Mouse (Mus musculus) kidney, postnatal 25 days (tissue): Measurements from ENCODE around the gene Grip2.

Source experiments
- DNase-seq, 2 experiments: peaks; one replicate each; pipeline ENCODE4 v3.0.0; 2021; ENCODE audit warnings: mixed read lengths in 2 of 2

Grip2 gene

GRCm38 (mm10) chr6:91728939-91729619 is 98.0 kb downstream of the Grip2 start:
- no peak for DNase-seq

DNA sequence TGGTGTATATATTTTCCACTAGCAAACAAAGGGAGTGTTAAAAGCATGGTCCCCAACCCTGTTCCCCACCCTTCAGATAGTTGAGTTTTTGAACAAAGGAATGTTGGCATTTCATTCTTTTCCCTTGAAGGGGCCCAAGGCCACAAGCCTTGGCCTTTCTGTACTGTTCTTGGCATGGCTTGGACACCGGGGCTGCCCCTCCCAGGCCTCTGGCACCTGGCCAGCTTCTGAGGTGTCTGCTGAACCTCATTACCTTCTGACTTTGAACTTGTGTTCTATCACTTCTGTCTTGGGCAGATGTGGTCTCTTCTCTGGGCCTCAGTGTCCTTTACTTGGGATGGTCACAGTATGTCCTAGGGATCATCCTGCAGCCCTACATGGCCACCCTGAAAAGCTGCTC is 99.7 kb downstream of the Grip2 start:
- peak; percentile 80 to 89 for DNase-seq

DNA sequence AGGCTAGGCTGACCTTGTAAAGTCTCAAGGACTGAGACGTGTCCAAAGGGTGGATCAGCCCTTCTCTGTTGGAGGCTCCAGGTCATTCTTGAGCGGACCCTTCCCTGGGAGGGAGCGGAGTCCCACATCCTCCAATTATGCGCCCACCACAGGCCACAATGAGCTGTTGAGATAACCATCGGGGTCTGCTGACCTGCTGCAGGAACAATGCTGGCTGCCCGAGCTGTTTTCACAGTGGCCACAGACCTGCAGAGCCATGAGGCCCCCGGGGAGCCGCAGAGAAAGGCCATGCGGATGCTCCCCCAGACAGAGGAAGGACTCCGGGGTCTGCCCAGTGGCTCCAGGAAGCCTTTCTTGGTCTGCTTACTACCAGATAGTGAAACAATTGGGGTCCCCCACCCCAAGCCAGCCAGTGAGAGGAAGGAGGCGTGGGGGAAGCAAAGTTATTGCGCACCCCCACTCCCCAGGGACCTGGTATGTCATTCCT is 105.8 kb downstream of the Grip2 start:
- peak; percentile 67 to 84 for DNase-seq

- DNase-seq, result no peak
Observed at GRCm38 (mm10) chr6:91720588-91721214, 106.3 kb downstream of the Grip2 start.

- peak in 1 of 2 experiments; percentile 46 for DNase-seq
Observed at GRCm38 (mm10) chr6:91719865-91720533, 107.1 kb downstream of the Grip2 start.

- peak; percentile 71 to 83 for DNase-seq
Observed at GRCm38 (mm10) chr6:91719042-91719747, 107.9 kb downstream of the Grip2 start.

GRCm38 (mm10) chr6:91718603-91719002 is 108.4 kb downstream of the Grip2 start:
- DNase-seq, result no peak

DNA sequence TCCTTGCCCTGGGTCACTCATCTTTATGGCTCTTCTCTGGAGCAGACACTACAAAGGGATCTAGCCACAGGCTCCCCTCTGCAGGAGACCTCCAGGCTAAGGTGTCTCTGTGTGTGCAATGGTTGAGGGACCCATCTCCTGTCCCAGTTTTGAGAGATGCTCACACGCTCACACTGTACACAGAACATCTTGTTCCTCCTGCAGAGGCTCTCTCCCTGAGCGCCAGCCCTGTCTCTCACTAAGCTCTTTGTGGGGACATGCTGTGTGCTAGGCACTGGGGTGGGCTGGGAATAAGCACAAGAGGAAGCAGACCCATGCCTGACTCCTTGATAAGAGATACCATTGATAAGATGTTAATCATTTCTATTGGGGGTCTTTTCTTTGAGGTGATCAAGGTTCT is 109.0 kb downstream of the Grip2 start:
- DNase-seq, result no peak

DNA sequence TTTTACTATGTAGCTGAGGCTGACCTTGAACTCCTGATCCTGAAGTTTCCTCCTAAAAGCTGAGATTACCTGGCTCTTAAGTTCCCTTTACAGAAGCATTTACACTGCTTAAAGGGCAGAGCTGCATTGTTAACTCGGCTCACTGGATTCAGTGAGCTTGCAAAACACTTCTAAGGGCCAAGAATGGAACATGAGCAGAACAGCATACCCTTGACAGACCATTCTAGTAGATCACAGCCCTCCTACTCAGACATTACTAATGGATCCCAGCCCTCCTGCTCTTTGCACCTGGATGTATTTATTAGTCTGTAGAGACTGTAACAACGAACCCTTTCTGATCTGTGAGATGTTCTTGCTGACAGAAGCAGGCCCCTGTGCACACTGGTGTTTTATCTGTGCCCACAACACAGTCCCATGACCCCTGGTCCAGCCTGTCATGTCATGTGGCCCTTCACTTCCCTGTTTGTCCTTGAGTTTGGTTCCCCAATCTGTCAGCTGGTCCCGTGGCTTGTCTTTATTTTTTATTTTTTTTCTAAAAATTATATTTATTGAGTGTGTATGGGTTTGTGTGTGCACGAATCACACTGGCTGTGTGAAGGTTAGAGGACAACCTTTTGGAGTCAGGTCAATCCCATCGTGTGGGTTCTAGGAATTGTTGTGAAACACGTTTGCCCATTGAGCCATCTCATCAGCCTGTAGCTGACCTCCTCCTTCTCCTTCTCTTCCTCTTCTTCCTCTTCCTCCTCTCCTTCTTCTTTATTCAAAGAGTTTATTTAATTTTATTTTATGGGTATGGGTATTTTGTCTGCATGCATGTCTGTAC is 110.9 kb downstream of the Grip2 start:
- DNase-seq, result no peak

- peak; percentile 44 to 77 for DNase-seq
Observed at GRCm38 (mm10) chr6:91715023-91715422, 112.0 kb downstream of the Grip2 start.

DNA sequence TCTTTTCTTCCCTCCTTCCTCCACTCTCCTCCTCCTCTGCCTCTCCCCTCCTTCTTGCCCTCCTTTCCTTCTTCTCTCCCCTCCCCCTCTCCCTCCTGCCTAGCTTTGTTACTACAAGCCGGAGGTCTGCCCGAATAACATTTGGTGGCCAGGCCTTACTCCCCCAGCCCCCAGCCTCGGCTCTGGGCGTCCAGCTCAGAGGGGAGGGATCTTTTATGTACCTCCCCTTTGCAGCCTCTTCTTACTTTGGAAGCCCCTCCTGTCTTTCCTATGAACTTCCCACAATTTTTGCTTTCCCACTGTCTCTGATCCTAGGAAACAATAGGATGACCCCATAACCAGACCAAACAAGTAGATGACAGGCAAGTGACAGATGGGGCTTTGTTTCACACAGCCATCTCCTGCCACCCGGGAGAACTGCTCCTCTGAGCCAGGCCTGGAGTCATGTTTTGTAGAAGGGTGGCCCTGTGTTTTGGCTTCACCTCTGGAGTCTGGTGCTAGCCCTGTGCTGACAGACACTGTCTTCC is 113.6 kb downstream of the Grip2 start:
- DNase-seq, result no peak

GRCm38 (mm10) chr6:91712855-91713331 is 114.2 kb downstream of the Grip2 start:
- peak; percentile 31 to 65 for DNase-seq

- no peak for DNase-seq
Observed at GRCm38 (mm10) chr6:91712097-91712854, 114.8 kb downstream of the Grip2 start.
